Mouse (Mus musculus): Measurements from ENCODE around the gene Gm10306.

The Gm10306 gene

GRCm38 (mm10) chr4:94605591-94605990 is 49.2 kb downstream of the Gm10306 start:
- no peak for DNase-seq (ENCODE audit: low read depth, low spot score)

All from CD4-positive helper T cell, adult 2 months (primary cell).